Mouse (Mus musculus) bone marrow macrophage, adult 2 months (primary cell): ENCODE measurements around the gene Pcp4. TPM values are rescaled to one million over a fixed set of nuclear protein-coding genes. Genes with fewer than 3 reads are reported as not detected.
"Not testable (repeated sequence)": the region's sequence is repeated elsewhere in the genome, so short reads cannot be mapped to it uniquely, and the experiment has no call there.

Source experiments
- H3K27ac ChIP-seq: 2 replicates; pipeline ENCODE4 v1.5.1; 2012; ENCODE audit warnings: low read depth, low read length; ENCODE audit not compliant: insufficient read depth
- H3K4me1 ChIP-seq: 2 replicates; pipeline ENCODE4 v1.6.1; 2012; ENCODE audit warnings: low read length; ENCODE audit not compliant: control insufficient read depth, insufficient read depth
- H3K4me3 ChIP-seq: 2 replicates; pipeline ENCODE4 v1.5.1; 2012; ENCODE audit warnings: mild to moderate bottlenecking, low read length, moderate library complexity; ENCODE audit not compliant: insufficient read depth
- CTCF ChIP-seq: IDR thresholded peaks from 2 replicates; pipeline ENCODE4 v1.5.1; 2012; ENCODE audit warnings: low read depth, mild to moderate bottlenecking, low read length, moderate library complexity
- POLR2A ChIP-seq: IDR thresholded peaks from 2 replicates; pipeline ENCODE4 v1.6.1; 2012; ENCODE audit warnings: mild to moderate bottlenecking, low read depth, low read length, borderline replicate concordance
- polyA plus RNA-seq: library from polyadenylated mRNA; stranded (reverse); fragments of >200 nt; gene quantifications from 2 replicates; pipeline ENCODE4 v1.2.4, GENCODE M21; 2012; ENCODE audit not compliant: missing spikeins, insufficient read depth, insufficient read length

The Pcp4 gene
- polyA plus RNA-seq, result not detected in 2 replicates

DNA sequence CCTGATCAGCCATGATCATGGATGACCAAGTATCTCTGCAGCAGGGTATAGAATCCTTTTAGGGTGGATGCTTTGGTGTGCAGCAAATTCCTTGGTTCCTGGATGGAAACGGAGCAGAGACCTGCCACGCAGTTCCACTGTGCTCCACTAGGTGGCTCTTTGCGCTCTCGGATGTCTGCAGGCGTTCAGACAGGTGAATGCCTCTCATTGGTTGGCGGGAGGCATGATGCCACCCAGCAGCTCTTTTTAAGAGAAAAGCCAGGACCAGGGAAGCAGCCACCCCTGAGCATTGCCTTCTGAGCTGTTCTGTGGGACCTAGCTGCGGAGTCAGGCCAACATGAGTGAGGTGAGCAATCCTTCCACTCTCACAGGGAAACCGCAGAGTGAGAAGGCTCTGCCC, at the start of gene Pcp4:
Gene Pcp4 (plus strand): TSS at position 162 of the 400 bp plus-strand sequence.
- H3K27ac ChIP-seq, result no peak within 1 kb of the TSS
- no peak within 1 kb of the TSS for H3K4me3 ChIP-seq
- H3K4me1 ChIP-seq, result no peaks in the 10 kb centered on the region
- TF ChIP-seq CTCF (peak; percentile 89), POLR2A (no peak)

GRCm38 (mm10) chr16:96425044-96425443, 42.4 kb upstream of the Pcp4 start:
- no peak overlapping the region for H3K27ac ChIP-seq

GRCm38 (mm10) chr16:96426671-96427070, 40.7 kb upstream of the Pcp4 start:
- Histone ChIP-seq H3K4me1 (no peaks in the 10 kb centered on the region), H3K4me3 (no peak overlapping the region), H3K27ac (no peak overlapping the region)
- TF ChIP-seq POLR2A (no peak), CTCF (no peak)

More at GRCm38 (mm10) chr16:96425044-96425443, 42.4 kb upstream of the Pcp4 start:
- TF ChIP-seq POLR2A (no peak), CTCF (no peak)
- no peak overlapping the region for H3K4me3 ChIP-seq
- no peaks in the 10 kb centered on the region for H3K4me1 ChIP-seq

GRCm38 (mm10) chr16:96429046-96429445, 38.4 kb upstream of the Pcp4 start:
- H3K4me1 ChIP-seq, result no peaks in the 10 kb centered on the region
- no peak overlapping the region for H3K4me3 ChIP-seq
- no peak overlapping the region for H3K27ac ChIP-seq
- no peak for TF ChIP-seq POLR2A
- TF ChIP-seq CTCF, result no peak

DNA sequence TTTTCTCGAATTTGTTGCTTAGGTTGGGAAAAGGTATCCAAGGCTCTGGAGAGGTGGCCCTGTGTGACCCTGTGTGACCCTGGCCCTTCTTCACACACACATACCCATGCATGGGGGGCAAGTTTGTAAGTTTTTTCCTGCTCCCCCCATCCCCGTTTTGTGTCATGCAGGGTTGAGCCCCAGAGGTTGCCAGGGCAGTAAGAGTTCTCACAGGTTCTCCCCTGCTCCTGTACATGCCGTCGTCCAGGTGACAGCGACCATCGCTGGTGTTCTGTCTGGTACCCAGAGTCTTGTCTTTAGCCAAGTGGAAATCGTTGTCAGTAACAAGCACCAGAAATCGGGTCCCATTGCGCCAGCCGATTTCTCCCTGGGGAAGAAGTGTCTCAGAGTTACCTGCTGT, 34.1 kb upstream of the Pcp4 start:
- H3K4me1 ChIP-seq, result no peaks in the 10 kb centered on the region
- TF ChIP-seq POLR2A, result no peak
- TF ChIP-seq CTCF, result no peak
- no peak overlapping the region for H3K4me3 ChIP-seq
- H3K27ac ChIP-seq, result no peak overlapping the region

- Histone ChIP-seq H3K27ac (no peak overlapping the region), H3K4me3 (no peak overlapping the region), H3K4me1 (no peaks in the 10 kb centered on the region)
- TF ChIP-seq CTCF (no peak), POLR2A (no peak)
These were observed 33.2 kb upstream of the Pcp4 start for GRCm38 (mm10) chr16:96434024-96434785.

DNA sequence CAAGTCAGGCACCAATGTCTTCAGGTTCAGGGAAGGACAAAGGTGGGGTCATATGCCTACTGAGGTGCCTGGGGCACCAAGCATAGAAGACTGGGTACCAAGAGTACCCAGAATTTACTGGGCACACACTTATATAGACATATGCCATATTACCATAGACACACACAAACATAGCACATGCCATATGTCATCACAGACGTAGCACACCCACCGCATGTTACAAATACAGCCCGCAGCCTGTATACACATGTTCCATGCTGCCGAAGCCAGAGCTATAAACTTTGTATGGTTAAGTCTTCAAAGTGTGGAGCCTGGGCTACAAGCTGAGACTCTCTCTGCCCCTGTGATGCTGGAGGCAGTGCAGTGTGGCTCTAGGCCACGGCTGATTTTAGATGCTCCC, 28.5 kb upstream of the Pcp4 start:
- TF ChIP-seq CTCF (no peak), POLR2A (no peak)
- Histone ChIP-seq H3K4me3 (no peak overlapping the region), H3K4me1 (no peaks in the 10 kb centered on the region), H3K27ac (no peak overlapping the region)

DNA sequence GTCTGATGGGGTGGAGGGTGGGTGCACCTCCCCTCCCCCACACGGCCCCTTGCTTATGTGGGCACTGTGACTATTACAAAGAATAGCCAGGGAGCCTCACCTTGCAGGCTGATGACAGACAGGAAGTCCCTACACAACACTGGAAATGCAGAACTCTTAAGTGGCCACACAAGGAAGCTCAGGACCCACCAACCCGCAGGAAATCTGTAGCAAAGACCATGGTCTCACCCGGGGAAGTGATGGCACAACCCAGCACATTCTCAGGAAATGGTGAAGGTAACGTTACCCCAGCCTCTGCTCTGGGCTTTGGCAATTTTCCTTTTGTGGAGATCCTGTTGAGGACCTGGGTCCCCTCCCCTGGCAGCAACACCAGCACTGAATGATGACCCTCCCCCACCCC, 27.7 kb upstream of the Pcp4 start:
- no peak overlapping the region for H3K4me3 ChIP-seq
- no peak overlapping the region for H3K27ac ChIP-seq
- TF ChIP-seq POLR2A (no peak), CTCF (no peak)
- H3K4me1 ChIP-seq, result no peaks in the 10 kb centered on the region

- Histone ChIP-seq H3K27ac (no peak overlapping the region), H3K4me1 (no peaks in the 10 kb centered on the region), H3K4me3 (no peak overlapping the region)
- TF ChIP-seq POLR2A (no peak), CTCF (no peak)
These were observed 26.5 kb upstream of the Pcp4 start for GRCm38 (mm10) chr16:96440871-96441270.

DNA sequence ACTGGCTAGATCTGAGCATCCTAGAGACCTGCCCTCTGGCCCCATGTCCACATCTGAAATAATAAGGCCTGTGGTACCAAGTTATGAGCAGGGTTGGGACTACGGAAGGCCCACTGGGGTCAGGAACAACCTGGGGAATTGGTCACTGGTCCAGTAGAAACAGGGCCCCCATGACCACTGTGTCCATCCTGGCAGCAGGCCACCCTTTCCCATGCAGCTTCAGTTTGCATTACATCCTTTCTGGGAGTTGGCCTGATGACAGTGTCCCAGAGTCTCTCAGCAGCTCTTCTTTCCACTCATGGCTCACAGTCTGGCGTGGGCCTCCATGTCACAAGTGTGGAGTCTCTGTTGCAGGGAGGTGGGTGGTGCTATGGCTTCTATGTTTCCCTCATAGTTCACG, 25.6 kb upstream of the Pcp4 start:
- Histone ChIP-seq H3K4me3 (no peak overlapping the region), H3K4me1 (no peaks in the 10 kb centered on the region), H3K27ac (no peak overlapping the region)
- TF ChIP-seq CTCF (no peak), POLR2A (no peak)

DNA sequence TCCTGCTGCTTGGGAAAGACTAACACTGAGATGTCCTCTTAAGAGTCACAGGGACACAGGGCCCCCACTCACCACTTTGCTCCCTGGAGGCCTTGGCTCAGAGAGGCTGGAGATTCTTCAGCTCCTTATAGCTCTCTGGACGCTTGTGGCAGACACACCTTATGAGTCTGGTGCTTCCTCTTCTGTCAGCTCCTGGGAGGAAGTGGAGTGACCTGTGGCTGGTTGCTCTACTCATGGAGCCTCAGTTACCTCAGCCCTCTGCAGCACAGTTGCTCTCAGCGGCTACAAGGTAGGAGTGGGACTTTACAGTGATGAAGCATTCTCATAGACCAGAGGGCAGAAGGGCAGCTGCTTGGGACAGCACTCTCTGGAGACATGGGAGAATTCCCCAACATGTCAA, 23.9 kb upstream of the Pcp4 start, which contains the start of gene Itgb2l:
Gene Itgb2l (minus strand): TSS at position 152 of the 400 bp plus-strand sequence.
- H3K27ac ChIP-seq, result no peak within 1 kb of the TSS
- no peak for TF ChIP-seq CTCF
- no peak for TF ChIP-seq POLR2A
- H3K4me1 ChIP-seq, result no peaks in the 10 kb centered on the region
- no peak within 1 kb of the TSS for H3K4me3 ChIP-seq

DNA sequence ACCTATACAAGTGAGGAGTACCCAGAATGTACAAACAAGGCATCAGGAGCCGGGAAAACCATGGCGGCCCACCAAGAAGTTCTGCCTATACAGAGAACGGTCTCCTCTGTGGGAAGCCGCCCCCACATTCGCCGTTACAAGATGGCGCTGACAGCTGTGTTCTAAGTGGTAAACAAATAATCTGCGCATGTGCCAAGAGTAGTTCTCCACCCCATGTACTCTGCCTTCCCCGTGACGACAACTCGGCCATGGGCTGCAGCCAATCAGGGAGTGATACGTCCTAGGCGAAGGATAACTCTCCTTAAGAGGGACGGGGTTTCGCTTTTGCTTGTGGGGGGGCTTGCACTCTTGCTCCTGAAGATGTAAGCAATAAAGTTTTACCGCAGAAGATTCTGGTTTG, 16.5 kb upstream of the Pcp4 start:
- H3K4me1 ChIP-seq, H3K27ac ChIP-seq, H3K4me3 ChIP-seq: not testable (repeated sequence)
